Mouse (Mus musculus): ENCODE measurements at regions not wholly inside any gene's neighbourhood (a gene's known extent, or its start where the extent isn't known, plus 50 kb on each side); places are given as distances from the start of the nearest gene placed in this dataset.

- no peak for DNase-seq (ENCODE audit: low spot score)
Observed at GRCm38 (mm10) chr2:178596312-178597083, 166.2 kb downstream of the Cdh26 start.

- no peak for DNase-seq (ENCODE audit: low spot score)
Observed at GRCm38 (mm10) chr2:178597084-178597470, 166.7 kb downstream of the Cdh26 start.

- DNase-seq (ENCODE audit: low spot score): no peak
Observed at GRCm38 (mm10) chr2:178598371-178598770, 168.0 kb downstream of the Cdh26 start.

GRCm38 (mm10) chr2:178598836-178599235 is 168.5 kb downstream of the Cdh26 start:
- DNase-seq (ENCODE audit: low spot score): no peak

- DNase-seq (ENCODE audit: low spot score): no peak
Observed at GRCm38 (mm10) chr2:178603443-178603842, 173.1 kb downstream of the Cdh26 start.

GRCm38 (mm10) chr2:178606733-178607132 is 176.4 kb downstream of the Cdh26 start:
- DNase-seq (ENCODE audit: low spot score): no peak

GRCm38 (mm10) chr2:178610211-178610975 is 180.1 kb downstream of the Cdh26 start:
- no peak for DNase-seq (ENCODE audit: low spot score)

GRCm38 (mm10) chr2:178614761-178615160 is 184.4 kb downstream of the Cdh26 start:
- DNase-seq (ENCODE audit: low spot score): no peak

GRCm38 (mm10) chr2:178622801-178623200 is 192.5 kb downstream of the Cdh26 start:
- no peak for DNase-seq (ENCODE audit: low spot score)

- DNase-seq (ENCODE audit: low spot score): no peak
Observed at GRCm38 (mm10) chr2:178624475-178624874, 194.1 kb downstream of the Cdh26 start.

GRCm38 (mm10) chr2:178624907-178625306 is 194.6 kb downstream of the Cdh26 start:
- no peak for DNase-seq (ENCODE audit: low spot score)

- peak; percentile 39 for DNase-seq (ENCODE audit: low spot score)
Observed at GRCm38 (mm10) chr2:178629756-178630155, 199.4 kb downstream of the Cdh26 start.

- no peak for DNase-seq (ENCODE audit: low spot score)
Observed at GRCm38 (mm10) chr2:178630511-178630910, 200.2 kb downstream of the Cdh26 start.

- DNase-seq (ENCODE audit: low spot score): no peak
Observed at GRCm38 (mm10) chr2:178631336-178631735, 201.0 kb downstream of the Cdh26 start.

GRCm38 (mm10) chr2:178631966-178632365 is 201.6 kb downstream of the Cdh26 start:
- no peak for DNase-seq (ENCODE audit: low spot score)

GRCm38 (mm10) chr2:178632831-178633585 is 202.7 kb downstream of the Cdh26 start:
- no peak for DNase-seq (ENCODE audit: low spot score)

- no peak for DNase-seq (ENCODE audit: low spot score)
Observed at GRCm38 (mm10) chr2:178634116-178634515, 203.8 kb downstream of the Cdh26 start.

GRCm38 (mm10) chr2:178635685-178636084 is 205.4 kb downstream of the Cdh26 start:
- no peak for DNase-seq (ENCODE audit: low spot score)

GRCm38 (mm10) chr2:178636901-178637300 is 206.6 kb downstream of the Cdh26 start:
- no peak for DNase-seq (ENCODE audit: low spot score)

- no peak for DNase-seq (ENCODE audit: low spot score)
Observed at GRCm38 (mm10) chr2:178642137-178643052, 212.1 kb downstream of the Cdh26 start.

- no peak for DNase-seq (ENCODE audit: low spot score)
Observed at GRCm38 (mm10) chr2:178643053-178643402, 212.7 kb downstream of the Cdh26 start.

Measured in urinary bladder, adult 2 months (tissue).